Mouse (Mus musculus): ENCODE measurements around the gene Lipc. TPM values are rescaled to one million over a fixed set of nuclear protein-coding genes. Genes with fewer than 3 reads are reported as not detected.
A peak's percentile ranks its signal among the peaks of the same experiment; 100 is the strongest.

Gene Lipc
- total RNA-seq, 4 experiments from 2014 or later, result 0.26 TPM; not detected in 3

DNA sequence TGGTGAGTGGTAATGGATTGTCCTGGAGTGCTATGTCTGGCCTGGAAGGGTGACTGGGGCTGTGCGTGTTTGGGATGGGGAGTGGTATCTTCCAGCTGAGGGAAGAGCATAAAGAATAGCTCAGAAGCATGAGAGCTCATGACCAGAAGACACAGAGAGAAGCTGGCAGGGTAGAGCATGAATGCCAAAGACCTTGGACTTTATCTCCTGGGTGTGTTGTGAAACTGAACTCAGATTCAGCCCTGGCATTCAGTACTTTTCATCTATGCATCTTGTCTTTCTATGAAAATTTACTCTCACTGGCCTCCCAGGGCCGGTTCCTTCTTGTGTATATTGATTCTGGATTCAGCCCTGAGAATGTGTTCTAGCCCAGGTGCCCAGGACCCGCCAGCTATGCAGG lies 127.9 kb downstream of the Lipc start:
- no peak for DNase-seq (ENCODE audit: low spot score)

DNA sequence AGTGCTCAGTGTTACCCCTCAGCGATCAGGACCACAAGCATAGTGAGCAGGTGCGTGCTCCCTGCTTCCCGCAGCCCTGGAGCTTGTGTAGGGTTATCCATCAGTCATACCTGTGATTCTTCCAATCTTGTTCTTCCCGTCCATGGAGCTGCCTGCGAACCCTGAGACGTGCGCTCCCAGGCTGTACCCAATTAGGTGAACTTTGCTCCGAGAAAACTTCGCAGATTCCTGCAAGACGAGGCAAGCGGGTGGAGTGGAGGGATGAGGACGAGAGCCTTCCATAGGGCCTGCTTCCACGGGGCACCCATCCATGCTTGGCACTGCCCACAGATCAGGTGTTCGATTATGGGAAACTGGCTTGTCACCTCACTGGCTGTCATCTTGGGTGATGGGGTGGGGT lies 133.3 kb downstream of the Lipc start:
- DNase-seq (ENCODE audit: low spot score), result no peak

DNA sequence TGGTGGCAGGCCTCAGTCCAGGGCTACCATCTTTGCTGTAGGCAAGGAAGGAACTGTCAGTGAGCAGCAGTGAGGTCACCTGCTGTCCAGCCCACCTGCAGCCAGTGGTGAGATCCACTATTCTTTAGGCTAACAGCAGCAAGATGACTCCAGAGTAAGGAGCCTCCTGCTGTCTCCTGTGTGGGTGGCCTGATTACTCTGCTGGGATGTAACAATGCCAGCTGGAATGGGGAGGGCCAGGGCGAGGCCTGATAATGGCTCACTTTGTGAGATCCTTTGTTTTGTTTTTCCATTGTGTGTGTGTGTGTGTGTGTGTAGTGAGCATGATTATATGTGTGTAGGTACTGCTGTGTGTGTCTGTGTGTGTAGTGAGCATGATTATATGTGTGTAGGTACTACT lies 134.6 kb downstream of the Lipc start:
- no peak for DNase-seq (ENCODE audit: low spot score)

- DNase-seq (ENCODE audit: low spot score), result no peak
Measured at GRCm38 (mm10) chr9:70816701-70817305, 135.2 kb downstream of the Lipc start.

GRCm38 (mm10) chr9:70812551-70812950 lies 139.5 kb downstream of the Lipc start:
- DNase-seq (ENCODE audit: low spot score), result no peak

GRCm38 (mm10) chr9:70807714-70808113 lies 144.3 kb downstream of the Lipc start:
- no peak for DNase-seq (ENCODE audit: low spot score)

- no peak for DNase-seq (ENCODE audit: low spot score)
Measured at GRCm38 (mm10) chr9:70806069-70806468, 146.0 kb downstream of the Lipc start.

- DNase-seq (ENCODE audit: low spot score), result no peak
Measured at GRCm38 (mm10) chr9:70802816-70803215, 149.2 kb downstream of the Lipc start.

- DNase-seq (ENCODE audit: low spot score), result no peak
Measured at GRCm38 (mm10) chr9:70801761-70802160, 150.3 kb downstream of the Lipc start.

GRCm38 (mm10) chr9:70800588-70801315 lies 151.3 kb downstream of the Lipc start:
- DNase-seq (ENCODE audit: low spot score), result no peak

DNA sequence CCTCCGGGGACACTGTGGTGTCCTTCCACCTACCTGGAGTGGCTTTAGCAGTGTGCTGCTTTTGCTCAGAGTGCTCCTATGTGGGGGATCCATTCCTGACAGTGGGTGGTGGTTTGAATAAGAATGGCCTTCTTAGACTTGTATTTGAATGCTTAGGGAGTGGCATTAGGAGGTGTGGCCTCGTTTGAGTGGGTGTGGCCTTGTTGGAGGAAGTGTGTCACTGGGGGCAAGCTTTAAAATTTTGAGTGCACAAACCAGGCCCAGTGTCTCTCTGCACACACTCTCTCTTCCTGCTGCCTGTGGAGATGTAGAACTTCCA lies 156.6 kb downstream of the Lipc start:
- no peak for DNase-seq (ENCODE audit: low spot score)

GRCm38 (mm10) chr9:70794643-70795438 lies 157.2 kb downstream of the Lipc start:
- DNase-seq (ENCODE audit: low spot score), result peak; percentile 3

DNA sequence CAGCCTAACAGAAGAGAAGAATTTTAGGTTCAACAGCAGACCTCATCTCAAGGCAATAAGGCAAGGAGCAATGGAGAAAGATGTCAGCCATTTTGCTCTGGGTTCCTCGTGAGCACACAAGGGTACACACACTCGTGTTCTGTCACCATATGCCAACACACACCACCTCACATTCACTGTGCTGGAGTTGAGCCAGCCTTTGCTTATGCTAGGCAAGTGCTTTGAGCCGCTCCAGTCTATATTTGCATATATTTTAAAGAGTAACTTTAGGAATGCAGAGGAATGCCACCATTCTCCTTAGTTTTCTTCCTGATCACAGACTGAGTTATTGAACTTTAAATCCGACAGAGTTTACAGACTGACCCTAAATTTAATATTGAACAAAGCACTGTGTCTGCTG lies 161.4 kb downstream of the Lipc start:
- DNase-seq (ENCODE audit: low spot score), result no peak

DNA sequence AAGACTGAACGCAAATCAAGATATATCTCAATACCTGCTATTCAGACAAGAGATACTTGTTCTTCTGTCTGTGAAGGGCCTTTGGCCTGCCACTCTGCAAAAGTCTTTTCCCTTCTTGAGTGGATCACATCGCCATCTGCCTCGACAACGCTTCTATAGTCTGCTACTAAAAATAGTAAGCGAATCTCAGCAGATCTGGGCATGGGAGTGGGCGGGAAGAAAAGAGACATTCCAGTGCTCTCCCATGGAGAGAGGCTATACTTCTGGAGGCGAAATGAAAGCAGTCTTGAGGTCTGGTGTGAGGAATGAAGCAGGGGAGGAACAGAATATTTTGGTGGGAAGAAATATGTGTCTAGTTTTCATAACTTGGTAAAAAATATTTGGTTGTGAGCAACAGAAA lies 163.3 kb downstream of the Lipc start:
- DNase-seq (ENCODE audit: low spot score), result no peak

DNA sequence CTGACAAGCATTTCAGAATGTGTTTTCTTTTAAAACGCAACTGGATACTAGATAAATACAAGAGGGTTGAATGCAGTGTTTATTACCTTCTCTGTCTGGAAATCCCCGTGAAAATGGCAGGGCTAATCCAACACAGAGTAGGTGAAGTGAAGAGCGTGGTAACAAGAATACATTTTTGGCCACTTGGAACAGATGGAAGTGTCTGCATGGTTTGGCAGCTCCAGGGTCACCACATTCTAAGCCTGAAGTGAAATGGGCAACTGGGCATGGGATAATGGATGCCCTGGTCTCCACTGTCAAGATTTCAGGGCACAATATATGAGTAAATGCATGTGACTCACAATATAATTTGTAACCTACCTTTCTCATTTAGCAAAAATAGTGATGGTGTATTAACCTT lies 169.8 kb downstream of the Lipc start:
- DNase-seq (ENCODE audit: low spot score), result no peak

GRCm38 (mm10) chr9:70775517-70775916 lies 176.5 kb downstream of the Lipc start:
- no peak for DNase-seq (ENCODE audit: low spot score)

DNA sequence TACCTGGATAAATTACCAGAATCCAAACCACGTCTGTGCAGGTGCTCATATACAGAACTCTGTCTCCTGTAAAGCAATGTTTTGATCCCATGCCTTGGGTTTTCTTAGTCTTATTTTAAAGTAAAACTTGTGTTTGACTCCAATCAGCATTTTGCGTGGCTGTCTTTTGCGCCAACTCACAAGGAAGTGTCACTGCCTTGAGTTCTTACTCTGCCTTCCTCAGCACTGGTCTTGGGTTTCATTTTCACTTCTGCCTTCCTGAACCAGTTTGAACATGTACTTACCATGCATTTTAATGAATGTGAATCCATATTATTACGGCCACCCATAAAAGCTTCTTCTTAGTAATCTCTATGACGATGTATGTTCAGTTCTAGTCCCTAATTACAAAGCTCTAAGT lies 191.1 kb downstream of the Lipc start:
- DNase-seq (ENCODE audit: low spot score), result peak; percentile 24

- DNase-seq (ENCODE audit: low spot score), result no peak
Measured at GRCm38 (mm10) chr9:70751504-70752222, 200.4 kb downstream of the Lipc start.

Measured in heart, adult 8-10 months (tissue).